Mouse (Mus musculus) myocyte (in vitro differentiated cells): ENCODE results near the gene Rapgef4.

Experiments used
- MAX ChIP-seq: IDR thresholded peaks from one replicate; pipeline ENCODE4 v1.6.1; 2011; ENCODE audit warnings: low read depth, mild to moderate bottlenecking, control low read depth
- POLR2A ChIP-seq: IDR thresholded peaks from one replicate; pipeline ENCODE4 v1.6.1; 2011; ENCODE audit warnings: low read depth, mild to moderate bottlenecking, control low read depth, moderate library complexity; ENCODE audit not compliant: insufficient read length
- TCF12 ChIP-seq: IDR thresholded peaks from one replicate; pipeline ENCODE4 v1.6.1; 2011; ENCODE audit warnings: mild to moderate bottlenecking, control low read depth; ENCODE audit not compliant: poor library complexity, insufficient read depth, severe bottlenecking
- USF1 ChIP-seq: IDR thresholded peaks from one replicate; pipeline ENCODE4 v1.6.1; 2011; ENCODE audit warnings: low read depth, mild to moderate bottlenecking, control low read depth, moderate library complexity

GRCm38 (mm10) chr2:71980771-71981342 lies at the start of gene Rapgef4:
- TF ChIP-seq USF1, result no peak
- no peak for TF ChIP-seq POLR2A
- no peak for TF ChIP-seq TCF12
- no peak for TF ChIP-seq MAX
